Mouse (Mus musculus) C2C12 (cell line): ENCODE results near the gene Trim38. TPM values are rescaled to one million over a fixed set of nuclear protein-coding genes. Genes with fewer than 3 reads are reported as not detected.

Source experiments
- H3K27me3 ChIP-seq: one replicate; pipeline ENCODE4 v1.6.1; 2011; ENCODE audit not compliant: control insufficient read depth, insufficient read depth, insufficient read length
- H3K36me3 ChIP-seq: one replicate; pipeline ENCODE4 v1.6.1; 2011; ENCODE audit not compliant: control insufficient read depth, insufficient read depth
- H3K4me3 ChIP-seq: one replicate; pipeline ENCODE4 v1.5.1; 2011; ENCODE audit warnings: mild to moderate bottlenecking, control low read depth; ENCODE audit not compliant: poor library complexity, insufficient read depth, severe bottlenecking
- H3K79me2 ChIP-seq: one replicate; pipeline ENCODE4 v1.6.1; 2011; ENCODE audit not compliant: control insufficient read depth, insufficient read depth
- H3K79me3 ChIP-seq: one replicate; pipeline ENCODE4 v1.6.1; 2011; ENCODE audit warnings: low read depth, control low read depth
- H3ac ChIP-seq: one replicate; pipeline ENCODE3; 2011; ENCODE audit warnings: low read depth; ENCODE audit not compliant: control insufficient read depth, insufficient read length
- CEBPB ChIP-seq: IDR thresholded peaks from one replicate; pipeline ENCODE4 v1.6.1; 2011; ENCODE audit warnings: low read depth, mild to moderate bottlenecking, control low read depth, moderate library complexity
- CTCF ChIP-seq: IDR thresholded peaks from one replicate; pipeline ENCODE4 v1.5.1; 2011; ENCODE audit not compliant: control insufficient read depth, insufficient read depth, insufficient read length
- FOSL1 ChIP-seq: IDR thresholded peaks from one replicate; pipeline ENCODE4 v1.8.0; 2011; ENCODE audit warnings: mild to moderate bottlenecking, low read length; ENCODE audit not compliant: poor library complexity, insufficient read depth, severe bottlenecking
- MAX ChIP-seq: IDR thresholded peaks from one replicate; pipeline ENCODE4 v1.6.1; 2011; ENCODE audit warnings: mild to moderate bottlenecking, control low read depth
- MYOD1 ChIP-seq: IDR thresholded peaks from one replicate; pipeline ENCODE4 v1.6.1; 2011; ENCODE audit warnings: low read depth; ENCODE audit not compliant: control insufficient read depth, insufficient read length
- MYOG ChIP-seq: IDR thresholded peaks from one replicate; pipeline ENCODE4 v1.6.1; 2011; ENCODE audit not compliant: control insufficient read depth, insufficient read length; ENCODE audit errors: extremely low read depth
- USF1 ChIP-seq: IDR thresholded peaks from one replicate; pipeline ENCODE4 v1.6.1; 2011; ENCODE audit warnings: low read depth, mild to moderate bottlenecking, control low read depth, moderate library complexity
- polyA plus RNA-seq: library from polyadenylated mRNA; unstranded; fragments of >200 nt; fragmentation: generic; extraction: Trizol; gene quantifications from one replicate; pipeline ENCODE4 v1.2.1, GENCODE M21; 2012; ENCODE audit warnings: missing spikeins

Trim38 gene
- polyA plus RNA-seq, 1 experiment = 0.02 TPM

DNA sequence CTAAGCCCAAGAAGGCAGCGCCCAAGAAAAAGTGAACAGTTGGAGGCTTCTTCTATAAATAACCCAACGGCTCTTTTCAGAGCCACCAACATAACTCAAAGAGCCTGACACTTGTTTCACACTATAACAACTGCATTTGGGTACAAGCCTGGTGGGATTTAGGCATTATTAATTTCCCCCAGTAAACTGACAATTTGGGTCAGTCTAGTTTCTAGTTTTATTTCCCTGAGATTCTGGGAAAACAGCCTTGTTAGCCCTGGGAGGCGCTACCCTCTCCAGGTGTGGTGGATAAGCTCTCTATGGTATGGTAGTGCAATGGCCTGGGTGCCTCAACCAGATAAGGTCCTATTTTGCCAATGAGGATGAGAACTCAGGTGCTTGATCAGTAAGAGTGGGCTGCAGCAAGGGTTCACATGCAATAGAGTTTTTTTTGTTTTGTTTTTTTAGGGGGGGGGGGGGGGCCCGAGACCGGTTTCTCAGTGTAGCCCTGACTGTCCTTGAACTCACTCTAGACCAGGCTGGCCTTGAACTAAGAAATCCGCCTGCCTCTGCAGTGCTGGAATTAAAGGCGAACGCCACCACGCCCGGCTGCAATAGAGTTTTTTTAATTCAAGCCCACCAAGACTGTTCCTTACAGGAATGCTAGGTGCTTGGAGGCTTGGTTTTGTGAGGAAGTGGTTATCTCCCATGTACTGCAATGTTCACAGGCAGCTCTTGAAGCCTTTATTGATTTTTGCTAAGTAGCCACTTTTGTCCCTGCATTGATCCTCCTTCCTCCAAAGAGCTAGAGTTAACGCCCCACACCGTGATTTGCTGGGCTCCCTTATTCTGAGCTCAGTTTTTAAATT is 5.2 kb upstream of the Trim38 start:
- Histone ChIP-seq H3ac (no peak overlapping the region), H3K4me3 (peak overlapping the region; percentile 23), H3K36me3 (no peaks in the 10 kb centered on the region), H3K27me3 (no peaks in the 10 kb centered on the region), H3K79me3 (no peaks in the 10 kb centered on the region), H3K79me2 (no peaks in the 10 kb centered on the region)
- TF ChIP-seq USF1 (no peak), CEBPB (no peak), MAX (no peak), MYOG (no peak), CTCF (no peak), MYOD1 (no peak), FOSL1 (no peak)

- TF ChIP-seq MYOG (no peak), MYOD1 (no peak), CTCF (no peak), MAX (no peak)
- H3K27me3 ChIP-seq = no peaks in the 10 kb centered on the region
- no peaks in the 10 kb centered on the region for H3K79me2 ChIP-seq
These were observed 4.6 kb upstream of the Trim38 start for GRCm38 (mm10) chr13:23765172-23765513.

DNA sequence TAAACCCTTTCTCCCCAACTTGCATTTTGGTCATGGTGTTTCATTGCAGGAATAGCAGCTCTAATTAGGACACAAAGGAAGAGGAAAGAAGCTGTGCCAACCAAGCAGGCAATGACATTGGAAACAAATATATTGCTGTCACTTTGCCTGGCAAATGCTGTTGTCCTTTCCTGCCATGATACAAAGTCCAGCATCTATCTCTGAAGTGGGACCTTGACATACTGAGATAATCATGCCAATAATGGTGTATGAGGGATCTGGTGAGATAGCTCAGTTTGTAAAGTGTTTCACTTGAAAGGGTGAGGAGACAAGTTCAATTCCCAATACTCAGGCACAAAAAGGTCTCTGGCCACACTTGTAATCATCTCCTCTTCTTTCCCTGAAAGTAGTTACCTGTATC is 2.9 kb upstream of the Trim38 start:
- no peaks in the 10 kb centered on the region for H3K36me3 ChIP-seq
- H3K4me3 ChIP-seq = no peak overlapping the region
- H3K79me3 ChIP-seq = no peaks in the 10 kb centered on the region
- no peaks in the 10 kb centered on the region for H3K27me3 ChIP-seq
- TF ChIP-seq FOSL1 (no peak), MYOG (no peak), CEBPB (no peak), CTCF (no peak), MYOD1 (no peak), MAX (no peak), USF1 (no peak)
- H3K79me2 ChIP-seq = no peaks in the 10 kb centered on the region
- no peak overlapping the region for H3ac ChIP-seq

More at GRCm38 (mm10) chr13:23765172-23765513, 4.6 kb upstream of the Trim38 start:
- H3K79me3 ChIP-seq = no peaks in the 10 kb centered on the region
- H3K36me3 ChIP-seq = no peaks in the 10 kb centered on the region
- H3ac ChIP-seq = no peak overlapping the region
- H3K4me3 ChIP-seq = no peak overlapping the region

DNA sequence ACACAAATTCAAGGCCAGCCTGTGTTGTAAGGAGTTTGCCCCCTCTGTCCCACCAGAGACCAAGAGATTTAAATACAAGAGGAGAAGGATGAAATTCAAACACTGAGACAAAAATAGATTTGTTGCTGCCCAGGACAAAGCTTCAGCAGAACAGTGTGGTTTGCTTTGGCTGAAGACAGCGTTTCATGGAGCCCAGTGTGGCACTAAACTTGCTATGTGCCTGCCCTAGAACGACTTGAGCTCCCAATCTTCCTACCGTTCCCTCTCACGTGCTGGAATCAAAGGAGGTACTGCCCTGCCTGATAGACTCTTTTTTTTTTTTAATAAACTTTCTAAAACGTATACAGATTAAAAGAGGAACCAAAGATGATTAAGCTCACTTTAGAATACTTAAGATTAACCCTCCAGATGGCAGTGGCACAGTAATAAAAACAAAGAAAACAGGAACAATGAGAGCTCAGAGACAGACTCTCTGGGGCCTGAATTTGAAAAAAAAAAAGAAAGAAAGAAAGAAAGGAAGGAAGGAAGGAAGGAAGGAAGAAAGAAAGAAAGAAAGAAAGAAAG is 797 bp upstream of the Trim38 start:
- Histone ChIP-seq H3K27me3 (no peaks in the 10 kb centered on the region), H3ac (no peak overlapping the region), H3K79me2 (no peaks in the 10 kb centered on the region), H3K79me3 (no peaks in the 10 kb centered on the region), H3K4me3 (no peak overlapping the region), H3K36me3 (no peaks in the 10 kb centered on the region)
- TF ChIP-seq CEBPB (no peak), MYOG (no peak), USF1 (no peak), CTCF (no peak), MYOD1 (no peak), FOSL1 (no peak), MAX (no peak)

DNA sequence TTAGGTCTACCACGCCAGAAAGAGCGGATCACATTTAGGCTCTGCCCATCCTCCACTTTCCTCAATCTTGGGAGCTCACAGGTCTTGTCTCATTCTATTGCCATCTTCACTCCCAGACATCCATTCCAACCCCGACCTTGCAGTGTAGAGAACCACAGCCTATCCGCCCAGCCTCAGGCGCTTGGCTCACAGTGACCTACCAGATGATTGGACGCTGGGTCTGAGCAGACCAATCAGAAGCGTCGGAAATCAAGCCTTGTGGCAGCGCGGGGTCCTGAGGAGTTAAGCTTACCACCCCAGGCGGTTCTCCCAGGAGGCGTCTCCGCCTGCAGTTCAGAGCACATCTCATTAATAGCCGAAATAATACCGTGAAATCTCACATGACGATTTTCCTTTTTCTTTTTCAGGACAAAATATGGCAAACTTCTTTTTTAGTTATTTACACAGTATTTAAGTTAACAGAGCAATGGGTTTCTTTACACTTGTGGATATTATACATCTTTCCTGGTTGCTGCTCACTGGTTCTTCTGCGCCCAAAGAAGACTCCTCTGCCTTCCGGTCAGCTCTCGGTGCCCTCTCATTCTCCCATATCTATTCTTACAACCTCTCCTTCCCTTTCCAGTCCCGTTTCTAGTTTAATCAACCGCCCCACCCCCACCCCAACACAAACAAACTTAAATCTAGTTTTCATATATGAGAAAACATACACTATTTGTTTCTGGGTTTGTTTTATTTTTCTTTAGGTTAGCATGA is 3.0 kb downstream of the Trim38 start:
- Histone ChIP-seq H3K79me3 (no peaks in the 10 kb centered on the region), H3ac (no peak overlapping the region), H3K27me3 (no peaks in the 10 kb centered on the region), H3K36me3 (no peaks in the 10 kb centered on the region), H3K4me3 (no peak overlapping the region), H3K79me2 (no peaks in the 10 kb centered on the region)
- TF ChIP-seq CEBPB (no peak), MAX (no peak), USF1 (no peak), MYOG (no peak), MYOD1 (no peak), CTCF (no peak), FOSL1 (no peak)
